Mouse (Mus musculus) embryonic fibroblast, embryonic 13.5 days (primary cell): ENCODE results near the gene Sbf1. TPM values are rescaled to one million over a fixed set of nuclear protein-coding genes. Genes with fewer than 3 reads are reported as not detected.

Experiments used
- H3K27ac ChIP-seq: 2 replicates; pipeline ENCODE4 v1.5.1; 2012; ENCODE audit warnings: low read length, control low read depth, inconsistent platforms; ENCODE audit not compliant: insufficient read depth
- H3K4me1 ChIP-seq: 2 replicates; pipeline ENCODE4 v1.6.1; 2011; ENCODE audit warnings: low read length; ENCODE audit not compliant: control insufficient read depth, insufficient read depth
- H3K4me3 ChIP-seq: 2 replicates; pipeline ENCODE4 v1.5.1; 2011; ENCODE audit warnings: mild to moderate bottlenecking, control low read depth, low read length; ENCODE audit not compliant: insufficient read depth
- CTCF ChIP-seq: IDR thresholded peaks from 2 replicates; pipeline ENCODE4 v1.5.1; 2011; ENCODE audit warnings: mild to moderate bottlenecking, control low read depth, low read length, moderate library complexity, borderline replicate concordance; ENCODE audit not compliant: insufficient read depth
- POLR2A ChIP-seq: IDR thresholded peaks from 2 replicates; pipeline ENCODE4 v1.6.1; 2011; ENCODE audit warnings: low read depth, mild to moderate bottlenecking, control low read depth, low read length, moderate library complexity
- polyA plus RNA-seq: library from polyadenylated mRNA; stranded (reverse); fragments of >200 nt; gene quantifications from 2 replicates; pipeline ENCODE4 v1.2.4, GENCODE M21; 2011; ENCODE audit warnings: low read depth; ENCODE audit not compliant: missing spikeins, insufficient read length

Sbf1 gene
- polyA plus RNA-seq, 1 experiment, result 75.9 TPM

DNA sequence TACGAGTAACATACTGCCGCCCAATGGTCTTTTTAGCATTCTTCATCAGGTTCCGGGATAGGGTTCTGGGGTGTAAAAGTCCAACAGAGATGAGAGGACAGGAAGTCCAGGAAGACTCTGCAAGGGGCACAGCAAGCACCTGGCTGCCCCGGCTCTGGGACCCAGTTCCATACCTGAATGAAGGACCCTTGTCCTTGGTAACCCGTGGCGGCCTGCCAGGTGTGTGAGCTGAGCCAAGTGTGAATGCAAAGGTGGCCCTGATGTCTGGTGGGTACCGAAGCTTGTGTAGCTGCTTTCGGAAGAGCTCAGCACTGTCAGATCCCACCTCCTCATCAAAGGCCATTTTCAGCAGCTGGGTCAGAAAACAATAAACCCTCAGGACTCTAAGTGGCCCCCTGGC is 14.5 kb downstream of the Sbf1 start:
- Histone ChIP-seq H3K4me1 (no peaks in the 10 kb centered on the region), H3K27ac (no peak overlapping the region), H3K4me3 (no peak overlapping the region)
- TF ChIP-seq POLR2A, result no peak
- no peak for TF ChIP-seq CTCF

DNA sequence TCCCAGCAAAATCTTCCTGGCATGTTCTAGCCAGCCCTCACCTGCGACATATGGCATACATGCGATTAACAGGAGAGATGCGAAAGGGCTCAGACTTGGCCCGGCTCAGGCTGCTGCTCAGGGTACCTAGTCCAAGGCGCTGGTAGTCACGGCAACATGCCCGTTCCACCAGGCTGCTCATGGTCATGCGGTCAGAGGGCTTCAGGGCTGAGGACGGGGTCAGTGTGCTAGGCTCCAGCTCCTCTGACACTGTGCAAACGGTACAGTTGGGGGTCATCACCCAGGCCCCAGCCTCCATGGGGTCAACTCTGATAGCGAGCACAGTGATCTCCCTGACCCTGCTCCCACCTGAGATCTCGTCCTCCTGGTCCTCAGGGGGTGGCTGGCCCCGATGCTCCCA is 14.9 kb downstream of the Sbf1 start:
- no peak overlapping the region for H3K4me3 ChIP-seq
- H3K27ac ChIP-seq, result no peak overlapping the region
- TF ChIP-seq CTCF (no peak), POLR2A (no peak)
- H3K4me1 ChIP-seq, result no peaks in the 10 kb centered on the region

DNA sequence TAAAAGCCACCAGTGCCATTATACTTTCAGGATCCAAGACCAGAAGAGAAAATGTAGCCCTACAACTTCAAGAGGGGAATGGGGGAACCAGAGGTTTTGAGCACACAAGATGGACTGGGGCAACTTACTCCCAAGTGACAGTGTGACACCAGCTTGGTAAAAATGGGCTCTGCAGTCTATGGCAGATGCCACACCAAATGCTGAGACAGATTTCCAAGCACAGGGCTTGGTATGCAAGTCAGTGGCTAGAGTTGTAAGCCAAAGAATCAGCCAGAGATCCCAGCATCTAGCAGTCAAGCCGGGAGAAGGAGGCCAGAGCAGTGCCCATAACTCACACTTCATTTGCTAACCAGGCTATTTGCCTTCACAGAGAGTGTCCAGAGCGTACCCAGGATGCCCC is 17.4 kb downstream of the Sbf1 start:
- TF ChIP-seq CTCF (no peak), POLR2A (no peak)
- Histone ChIP-seq H3K27ac (no peak overlapping the region), H3K4me1 (no peaks in the 10 kb centered on the region), H3K4me3 (no peak overlapping the region)

DNA sequence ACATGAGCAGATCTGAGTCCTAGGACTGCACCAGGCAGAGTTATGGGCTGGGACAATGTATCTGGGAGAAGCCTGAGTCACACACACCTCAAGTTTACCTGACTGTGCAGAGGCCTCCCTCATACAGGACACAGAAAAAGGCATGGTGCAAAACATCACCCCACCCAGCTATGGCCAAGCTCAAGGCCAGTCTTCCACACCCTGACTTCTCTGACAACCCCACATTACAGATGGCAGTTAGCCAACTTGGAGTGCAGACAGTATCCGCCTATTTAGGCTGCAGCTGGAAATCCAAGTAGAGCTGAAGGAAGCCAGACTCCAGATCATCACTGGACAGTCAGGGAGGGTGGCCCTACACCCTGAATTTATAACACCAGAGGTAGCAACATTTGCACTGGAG is 18.6 kb downstream of the Sbf1 start:
- Histone ChIP-seq H3K27ac (no peak overlapping the region), H3K4me1 (no peaks in the 10 kb centered on the region), H3K4me3 (no peak overlapping the region)
- TF ChIP-seq CTCF (no peak), POLR2A (no peak)

DNA sequence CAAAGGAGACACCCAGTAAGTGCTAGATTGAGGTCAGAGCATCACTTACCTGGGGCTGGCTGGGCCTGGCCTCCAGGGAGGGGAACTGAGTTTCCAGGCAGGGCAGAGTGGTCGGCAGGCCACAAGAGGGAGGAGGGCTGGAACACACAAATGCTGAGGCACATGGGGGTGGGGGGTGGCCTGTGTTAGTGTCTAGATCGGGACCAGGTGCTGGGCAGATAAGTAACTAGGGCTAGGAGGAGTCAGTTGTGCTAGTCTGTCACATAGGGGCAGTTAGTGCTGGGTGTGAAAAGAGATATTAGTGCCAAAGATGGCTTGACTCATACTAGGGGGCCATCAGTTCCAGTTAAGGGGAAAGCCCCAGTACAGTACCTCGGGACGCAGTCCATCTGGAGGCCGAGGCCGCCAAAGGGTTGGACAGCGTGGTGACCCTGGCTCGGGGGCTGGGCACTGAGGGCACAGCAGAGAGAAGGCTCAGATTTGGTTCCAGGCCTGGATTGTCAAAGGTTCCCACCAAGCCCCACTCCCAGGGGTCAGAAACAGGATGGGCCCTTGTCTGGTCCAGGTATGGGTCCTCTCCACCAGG is 19.4 kb downstream of the Sbf1 start:
- Histone ChIP-seq H3K4me1 (no peaks in the 10 kb centered on the region), H3K27ac (no peak overlapping the region), H3K4me3 (no peak overlapping the region)
- TF ChIP-seq CTCF (no peak), POLR2A (no peak)

DNA sequence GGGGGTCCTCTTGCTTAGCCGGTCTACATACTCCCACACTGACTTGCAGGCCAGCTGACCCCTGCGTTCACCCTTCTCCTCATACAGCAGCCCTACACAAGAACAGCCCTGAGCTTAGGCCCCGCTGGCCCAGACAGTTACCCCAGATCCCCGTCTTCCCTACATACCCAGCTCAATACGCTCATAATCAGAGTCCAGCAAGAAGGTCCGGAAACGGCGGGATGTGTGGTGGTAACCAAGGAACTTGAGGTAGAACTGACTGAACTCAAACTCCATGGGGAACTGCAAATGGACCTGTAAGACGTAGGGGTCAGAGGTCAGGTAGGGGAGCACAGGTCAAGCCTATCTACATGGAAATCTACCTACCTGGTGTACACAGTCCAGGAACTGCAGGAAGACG is 21.3 kb downstream of the Sbf1 start:
- TF ChIP-seq POLR2A, result no peak
- TF ChIP-seq CTCF, result no peak
- Histone ChIP-seq H3K4me1 (no peaks in the 10 kb centered on the region), H3K4me3 (no peak overlapping the region), H3K27ac (no peak overlapping the region)

DNA sequence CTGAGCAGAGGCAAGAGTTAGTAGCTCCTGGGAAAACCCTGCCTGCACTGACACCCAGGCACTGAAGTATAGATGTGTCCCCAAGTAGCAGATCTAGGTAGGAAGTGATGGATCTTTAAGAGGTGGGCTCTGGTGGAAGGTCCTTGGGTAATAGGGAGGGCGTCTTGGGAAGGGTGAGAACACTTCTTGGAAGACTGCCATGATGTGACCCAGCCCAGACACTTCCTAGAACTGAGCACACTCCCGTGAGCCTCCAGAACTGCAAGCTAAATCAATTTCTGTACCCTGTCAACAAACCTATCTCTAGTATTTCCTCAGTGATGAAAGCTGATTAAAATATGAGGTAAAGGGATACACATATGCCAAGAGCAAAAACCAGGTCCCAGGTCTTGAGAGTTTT is 22.3 kb downstream of the Sbf1 start:
- TF ChIP-seq POLR2A (no peak), CTCF (no peak)
- H3K4me1 ChIP-seq, result no peaks in the 10 kb centered on the region
- no peak overlapping the region for H3K4me3 ChIP-seq
- H3K27ac ChIP-seq, result no peak overlapping the region

DNA sequence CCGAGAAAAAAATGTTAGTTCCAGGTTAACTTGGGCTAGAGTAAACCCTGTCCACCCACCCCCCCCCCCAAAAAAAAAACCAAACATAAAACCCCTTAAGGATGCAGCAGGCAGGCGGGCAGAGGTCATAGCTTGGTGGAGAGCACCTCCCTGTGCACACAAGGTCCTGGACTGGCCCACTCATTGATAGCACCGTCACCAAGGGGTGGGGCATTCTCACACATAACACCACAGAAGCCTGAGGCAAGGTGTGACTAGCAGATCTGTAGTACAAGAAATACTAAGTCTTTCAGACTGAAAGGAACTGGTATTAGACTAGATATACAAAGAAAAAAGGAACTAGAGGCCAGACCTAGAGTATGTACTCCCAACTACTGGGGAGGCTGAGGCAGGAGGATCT is 23.6 kb downstream of the Sbf1 start:
- H3K27ac ChIP-seq, result no peak overlapping the region
- TF ChIP-seq CTCF, result no peak
- TF ChIP-seq POLR2A, result no peak
- H3K4me1 ChIP-seq, result no peaks in the 10 kb centered on the region
- no peak overlapping the region for H3K4me3 ChIP-seq

DNA sequence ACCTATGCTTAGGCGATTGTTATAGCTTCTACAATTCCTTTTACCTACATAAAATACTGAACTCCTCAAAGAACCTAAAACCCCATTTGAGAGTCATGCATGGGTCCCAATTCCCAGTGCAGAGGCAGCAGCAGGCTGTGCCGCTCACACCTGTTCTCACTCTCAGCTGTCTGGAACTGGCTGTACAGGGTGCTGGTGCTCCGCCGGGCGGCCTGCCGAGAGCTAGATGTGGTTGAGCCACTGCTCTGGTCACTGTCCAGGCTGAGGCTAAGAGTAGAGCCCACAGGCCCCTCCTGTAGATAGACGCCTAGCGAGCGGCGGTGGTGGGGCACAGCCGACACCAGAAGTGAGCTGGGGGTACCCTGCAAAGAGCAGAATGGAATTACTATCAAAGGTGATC is 25.7 kb downstream of the Sbf1 start:
- no peak overlapping the region for H3K4me3 ChIP-seq
- no peak overlapping the region for H3K27ac ChIP-seq
- H3K4me1 ChIP-seq, result no peaks in the 10 kb centered on the region
- TF ChIP-seq POLR2A (no peak), CTCF (no peak)

DNA sequence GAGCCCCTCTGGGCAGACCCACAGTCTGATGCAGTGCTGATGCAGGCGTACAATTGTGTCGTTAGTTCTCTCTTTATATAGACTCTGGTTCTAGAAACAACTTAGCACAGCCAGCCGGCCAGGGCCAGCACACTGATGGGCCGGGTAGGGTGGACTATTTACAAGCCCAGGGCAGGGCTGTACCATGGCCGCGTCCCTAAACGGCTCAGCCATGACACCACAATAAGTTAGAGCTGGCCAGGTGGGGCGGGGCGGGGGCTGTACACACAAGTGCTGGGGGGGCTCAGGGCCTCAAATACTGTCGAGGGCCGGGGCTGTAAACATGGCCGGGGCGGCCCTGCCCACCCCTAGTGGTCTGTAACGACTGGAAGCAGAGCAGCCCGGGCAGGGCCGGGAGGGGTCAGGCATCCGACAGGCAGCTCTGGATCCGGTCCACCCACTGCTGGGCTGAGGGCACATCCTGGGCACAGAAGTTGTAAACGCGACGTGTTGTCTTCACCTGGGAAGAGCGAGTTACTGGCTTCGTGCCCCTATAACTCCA is 26.8 kb downstream of the Sbf1 start:
- Histone ChIP-seq H3K4me3 (no peak overlapping the region), H3K27ac (no peak overlapping the region), H3K4me1 (no peaks in the 10 kb centered on the region)
- no peak for TF ChIP-seq POLR2A
- TF ChIP-seq CTCF, result no peak
